Comparison of ENCODE assay signal across 9 mouse cellular contexts in genomic region chr3:103057752-103058151, GRCm38 (mm10). TPM values are rescaled to one million over a fixed set of nuclear protein-coding genes. Genes with fewer than 3 reads are reported as not detected.
A peak's percentile ranks its signal among the peaks of the same experiment; 100 is the strongest.
DNase-seq lines count a peak whose midpoint lies in the region; ATAC-seq and TF ChIP-seq lines count a peak whose summit lies in the region.
"Had no signal": no experiment of that assay in that cellular context is flagged by ENCODE, and none has a peak within 500 bp of the region (broad histone marks: within the 10 kb centered on the region; RNA-seq: fewer than 3 reads in every experiment).

No protein-coding gene starts in this region.

- peak overlapping the region; percentile 36; the same call in 1 of the 2 replicates for H3K27ac ChIP-seq in heart, embryonic 12.5 days (ENCODE audit: poor library complexity, severe bottlenecking)
- no peak overlapping the region for H3K27ac ChIP-seq in CH12.LX (ENCODE audit: insufficient read depth, low read depth)
- H3K27ac ChIP-seq in forebrain, embryonic 12.5 days, result peak overlapping the region; percentile 96
- H3K27ac ChIP-seq in limb, embryonic 15.5 days, result peak overlapping the region; percentile 99
- H3K27ac ChIP-seq in neural tube, embryonic 15.5 days (replicated peaks), result peak overlapping the region; percentile 95

- 0 out of 2 replicates have a peak, but pooled peaks cover 5% of the 10 kb centered on the region for H3K4me1 ChIP-seq in heart, embryonic 12.5 days (replicated peaks)
- peaks cover 0 to 7% of the 10 kb centered on the region in 2 experiments; a peak in 2 of 4 replicates for H3K4me1 ChIP-seq in CH12.LX (ENCODE audit: control insufficient read depth in 1 of 2, insufficient read depth in 2 of 2)
- H3K4me1 ChIP-seq in forebrain, embryonic 12.5 days, result peaks cover 4% of the 10 kb centered on the region
- H3K4me1 ChIP-seq in limb, embryonic 15.5 days, result peaks cover 5% of the 10 kb centered on the region; the same call in 1 of the 2 replicates
- peaks cover 12% of the 10 kb centered on the region for H3K4me1 ChIP-seq in neural tube, embryonic 15.5 days

- in situ Hi-C loops in CH12.LX (cut with MboI; ENCODE audit: low pct_ligation_motif_present, low pct_unique_long_range_greater_than_20kb, low sequenced_read_pairs), result no loop called here

- WGBS in heart, embryonic 12.5 days, result 7% methylated on average over 10 of the region's 10 CpGs
- 0% methylated on average over 10 of the region's 10 CpGs for WGBS in forebrain, embryonic 12.5 days
- 4% methylated on average over 10 of the region's 10 CpGs for WGBS in limb, embryonic 15.5 days
- WGBS in neural tube, embryonic 15.5 days, result 1% methylated on average over 10 of the region's 10 CpGs

- H3K4me3 ChIP-seq in heart, embryonic 12.5 days, result peak overlapping the region; percentile 81
- H3K4me3 ChIP-seq in CH12.LX (replicated peaks in 1 of 3; ENCODE audit: low read depth in 2 of 3, low read length in 2 of 3, poor library complexity in 1 of 3), result peak overlapping the region; percentile 17 to 82 (median 50)
- H3K4me3 ChIP-seq in forebrain, embryonic 12.5 days (replicated peaks), result peak overlapping the region; percentile 78
- peak overlapping the region; percentile 73 for H3K4me3 ChIP-seq in limb, embryonic 15.5 days
- peak overlapping the region; percentile 83 for H3K4me3 ChIP-seq in neural tube, embryonic 15.5 days (replicated peaks)

- TF ChIP-seq POLR2A in CH12.LX (IDR thresholded peaks at IDR 0.05; ENCODE audit: low read depth, low read length), result no peak

- no peak for DNase-seq in heart, adult 8-10 months (ENCODE audit: low spot score)
- no peak for DNase-seq in CH12.LX (ENCODE audit: extremely low read depth)
- no peak for DNase-seq in retina, postnatal 1 day
- no peak for DNase-seq in adrenal gland, adult 8-10 months

- TF ChIP-seq CTCF in CH12.LX (conservative IDR thresholded peaks at IDR 0.05 in 1 of 2, IDR thresholded peaks at IDR 0.05 in 1 of 2; ENCODE audit: low read depth in 2 of 2, low read length in 2 of 2), result no peak

- H3K9ac ChIP-seq in heart, embryonic 12.5 days, result peak overlapping the region; percentile 54
- peak overlapping the region; percentile 25; the same call in 1 of the 2 replicates for H3K9ac ChIP-seq in CH12.LX (ENCODE audit: insufficient read depth, low read depth)
- H3K9ac ChIP-seq in forebrain, embryonic 12.5 days, result peak overlapping the region; percentile 74; the same call in 1 of the 2 replicates
- no peak overlapping the region for H3K9ac ChIP-seq in limb, embryonic 15.5 days
- H3K9ac ChIP-seq in neural tube, embryonic 15.5 days (replicated peaks), result peak overlapping the region; percentile 81; the same call in 1 of the 2 replicates

- H3K4me2 ChIP-seq in heart, embryonic 12.5 days, result peak overlapping the region; percentile 86
- H3K4me2 ChIP-seq in CH12.LX (ENCODE audit: insufficient read depth, low read depth, poor library complexity, severe bottlenecking), result peak overlapping the region; percentile 76
- peak overlapping the region; percentile 76 for H3K4me2 ChIP-seq in forebrain, embryonic 12.5 days
- H3K4me2 ChIP-seq in limb, embryonic 15.5 days, result peak overlapping the region; percentile 70
- peak overlapping the region; percentile 70 for H3K4me2 ChIP-seq in neural tube, embryonic 15.5 days

- peaks cover 6% of the 10 kb centered on the region for H3K79me2 ChIP-seq in CH12.LX (replicated peaks; ENCODE audit: control insufficient read depth, extremely low read depth, insufficient read depth, poor library complexity, severe bottlenecking)

- TF ChIP-seq RAD21 in CH12.LX (IDR thresholded peaks at IDR 0.05; ENCODE audit: low read depth, low read length), result no peak

- H3K9me3 ChIP-seq in heart, embryonic 12.5 days (replicated peaks), result no peaks in the 10 kb centered on the region
- no peaks in the 10 kb centered on the region for H3K9me3 ChIP-seq in CH12.LX (replicated peaks; ENCODE audit: low read length)
- no peaks in the 10 kb centered on the region for H3K9me3 ChIP-seq in forebrain, embryonic 12.5 days
- no peaks in the 10 kb centered on the region for H3K9me3 ChIP-seq in limb, embryonic 15.5 days
- no peaks in the 10 kb centered on the region for H3K9me3 ChIP-seq in neural tube, embryonic 15.5 days (replicated peaks)

- ATAC-seq in heart, embryonic 12.5 days (ENCODE audit: insufficient number of reproducible peaks, low FRiP score), result peak; percentile 48; the same call in 1 of the 2 replicates
- ATAC-seq in forebrain, embryonic 12.5 days (ENCODE audit: low FRiP score), result peak; percentile 65
- ATAC-seq in limb, embryonic 15.5 days (ENCODE audit: insufficient number of reproducible peaks, low FRiP score, low TSS enrichment, low read depth), result peak; percentile 36; the same call in 1 of the 2 replicates
- ATAC-seq in neural tube, embryonic 15.5 days (ENCODE audit: low FRiP score), result peak; percentile 50

- H3K27me3 ChIP-seq in heart, embryonic 12.5 days (replicated peaks), result no peaks in the 10 kb centered on the region
- no peaks in the 10 kb centered on the region for H3K27me3 ChIP-seq in CH12.LX (replicated peaks)
- H3K27me3 ChIP-seq in forebrain, embryonic 12.5 days, result no peaks in the 10 kb centered on the region
- no peaks in the 10 kb centered on the region for H3K27me3 ChIP-seq in limb, embryonic 15.5 days
- H3K27me3 ChIP-seq in neural tube, embryonic 15.5 days (replicated peaks), result no peaks in the 10 kb centered on the region

- dilution Hi-C loops in CH12.LX (cut with MboI; ENCODE audit: extremely low pct_ligation_motif_present, extremely low pct_unique_long_range_greater_than_20kb, low sequenced_read_pairs), result no loop called here

- peaks cover 58% of the 10 kb centered on the region for H3K36me3 ChIP-seq in heart, embryonic 12.5 days
- H3K36me3 ChIP-seq in CH12.LX (replicated peaks in 1 of 2; ENCODE audit: control insufficient read depth in 1 of 2, insufficient read depth in 1 of 2, low read length in 1 of 2), result peaks cover 39 to 69% of the 10 kb centered on the region in 2 experiments
- peaks cover 65% of the 10 kb centered on the region for H3K36me3 ChIP-seq in forebrain, embryonic 12.5 days (replicated peaks)
- H3K36me3 ChIP-seq in limb, embryonic 15.5 days, result peaks cover 53% of the 10 kb centered on the region
- H3K36me3 ChIP-seq in neural tube, embryonic 15.5 days, result peaks cover 61% of the 10 kb centered on the region

- no peak for TF ChIP-seq EP300 in CH12.LX (IDR thresholded peaks at IDR 0.05; ENCODE audit: low read length)

TF ChIP-seq in CH12.LX, 34 proteins besides CTCF, POLR2A, EP300 and RAD21 (continues in another document):
- no peak for TF ChIP-seq SMC3 (IDR thresholded peaks at IDR 0.05; ENCODE audit: low read depth, low read length)
- no peak for TF ChIP-seq TBP (conservative IDR thresholded peaks at IDR 0.05; ENCODE audit: low read depth, low read length)
- no peak for TF ChIP-seq MXI1 (IDR thresholded peaks at IDR 0.05; ENCODE audit: low read depth, low read length)
- TF ChIP-seq IRF4 (IDR thresholded peaks at IDR 0.05; ENCODE audit: low read depth, low read length), result no peak
- TF ChIP-seq TCF12 (IDR thresholded peaks at IDR 0.05; ENCODE audit: low read depth, low read length), result no peak
- TF ChIP-seq USF2 (conservative IDR thresholded peaks at IDR 0.05; ENCODE audit: low read depth, low read length), result no peak
- TF ChIP-seq MAFK (IDR thresholded peaks at IDR 0.05; ENCODE audit: insufficient replicate concordance, low read length), result no peak

RNA-seq across cellular contexts. Expression of gene Nras, which starts 0.3 kb away (rescaled TPM):
- polyA plus RNA-seq in heart, embryonic 12.5 days (2016; fragmentation: Nextera tagmentation; extraction: Ambion mirVana), result 93.4 and 93.7 TPM in 2 replicates
- 10 to 100 TPM; 33.4 to 44.8 (median 36.6) TPM for total RNA-seq in heart, adult 8-10 months (2022)
- total RNA-seq in CH12.LX (2012; rRNA removed) (49.7 and 52.5 TPM in 2 replicates), CH12.LX (2014; rRNA removed) (47.7 and 48.2 TPM in 2 replicates)
- polyA plus RNA-seq in CH12.LX (2012; ENCODE audit: insufficient read length, low read depth), result 69.1 and 79.3 TPM in 2 replicates
- 136 and 162 TPM in 2 replicates for polyA plus RNA-seq in forebrain, embryonic 12.5 days (2016; fragmentation: Nextera tagmentation; extraction: Ambion mirVana)
- polyA plus RNA-seq in limb, embryonic 15.5 days (2015; fragmentation: Nextera tagmentation; extraction: Ambion mirVana), result 98.0 and 98.1 TPM in 2 replicates
- polyA plus RNA-seq in neural tube, embryonic 15.5 days (2015; fragmentation: Nextera tagmentation; extraction: Ambion mirVana), result 76.8 and 85.3 TPM in 2 replicates
- 10 to 100 TPM; 56.3 to 58.7 (median 57.5) TPM for total RNA-seq in adrenal gland, adult 8-10 months (2022)

RNA-seq across cellular contexts. Expression of gene Ampd1, which starts 16.1 kb away (rescaled TPM):
- polyA plus RNA-seq in heart, embryonic 12.5 days (2016; fragmentation: Nextera tagmentation; extraction: Ambion mirVana), result 0.30 TPM in 1 of 2 replicates, not detected in the other
- 1 to 10 TPM in 1 of 4 experiments, under 1 TPM in 3; 0.37 to 1.3 (median 0.64) TPM for total RNA-seq in heart, adult 8-10 months (2022)
- not detected in 2 replicates for total RNA-seq in CH12.LX (2012; rRNA removed)
- total RNA-seq in CH12.LX (2014; rRNA removed), result not detected in 2 replicates
- polyA plus RNA-seq in CH12.LX (2012; ENCODE audit: insufficient read length, low read depth), result 0.19 and 0.38 TPM in 2 replicates
- not detected in 2 replicates for polyA plus RNA-seq in forebrain, embryonic 12.5 days (2016; fragmentation: Nextera tagmentation; extraction: Ambion mirVana)
- polyA plus RNA-seq in limb, embryonic 15.5 days (2015; fragmentation: Nextera tagmentation; extraction: Ambion mirVana), result 6.2 and 20.5 TPM in 2 replicates
- 0.86 and 0.88 TPM in 2 replicates for polyA plus RNA-seq in neural tube, embryonic 15.5 days (2015; fragmentation: Nextera tagmentation; extraction: Ambion mirVana)
- not detected for total RNA-seq in adrenal gland, adult 8-10 months (2022)
- total RNA-seq: heart, postnatal 36 days had no signal

RNA-seq across cellular contexts. Expression of gene Csde1, which starts 37.5 kb away (rescaled TPM):
- polyA plus RNA-seq in heart, embryonic 12.5 days (2016; fragmentation: Nextera tagmentation; extraction: Ambion mirVana), result 341 and 357 TPM in 2 replicates
- total RNA-seq in heart, adult 8-10 months (2022), result 100 to 1,000 TPM; 544 to 568 (median 560) TPM
- total RNA-seq in CH12.LX (2012; rRNA removed), result 196 and 213 TPM in 2 replicates
- total RNA-seq in CH12.LX (2014; rRNA removed), result 249 and 280 TPM in 2 replicates
- polyA plus RNA-seq in CH12.LX (2012; ENCODE audit: insufficient read length, low read depth), result 194 and 210 TPM in 2 replicates
- 532 and 540 TPM in 2 replicates for polyA plus RNA-seq in forebrain, embryonic 12.5 days (2016; fragmentation: Nextera tagmentation; extraction: Ambion mirVana)
- 312 and 324 TPM in 2 replicates for polyA plus RNA-seq in limb, embryonic 15.5 days (2015; fragmentation: Nextera tagmentation; extraction: Ambion mirVana)
- 294 and 309 TPM in 2 replicates for polyA plus RNA-seq in neural tube, embryonic 15.5 days (2015; fragmentation: Nextera tagmentation; extraction: Ambion mirVana)
- 100 to 1,000 TPM; 349 to 384 (median 357) TPM for total RNA-seq in adrenal gland, adult 8-10 months (2022)

RNA-seq across cellular contexts. Expression of gene Dennd2c, which starts 44.7 kb away (rescaled TPM):
- polyA plus RNA-seq in heart, embryonic 12.5 days (2016; fragmentation: Nextera tagmentation; extraction: Ambion mirVana), result 5.1 and 5.9 TPM in 2 replicates
- 1 to 10 TPM; 1.5 to 1.8 (median 1.7) TPM for total RNA-seq in heart, adult 8-10 months (2022)
- total RNA-seq in CH12.LX (2012; rRNA removed), result 0.13 and 0.21 TPM in 2 replicates
- total RNA-seq in CH12.LX (2014; rRNA removed), result 0.19 and 0.26 TPM in 2 replicates
- polyA plus RNA-seq in CH12.LX (2012; ENCODE audit: insufficient read length, low read depth), result 0.27 and 0.30 TPM in 2 replicates
- 1.9 and 2.6 TPM in 2 replicates for polyA plus RNA-seq in forebrain, embryonic 12.5 days (2016; fragmentation: Nextera tagmentation; extraction: Ambion mirVana)
- 16.3 and 16.7 TPM in 2 replicates for polyA plus RNA-seq in limb, embryonic 15.5 days (2015; fragmentation: Nextera tagmentation; extraction: Ambion mirVana)
- polyA plus RNA-seq in neural tube, embryonic 15.5 days (2015; fragmentation: Nextera tagmentation; extraction: Ambion mirVana), result 1.3 and 3.6 TPM in 2 replicates
- 1 to 10 TPM; 1.2 to 2.4 (median 1.9) TPM for total RNA-seq in adrenal gland, adult 8-10 months (2022)
